Mouse (Mus musculus) hematopoietic stem cell, adult 5-6 weeks (primary cell): ENCODE data around the gene Spata20. TPM values are rescaled to one million over a fixed set of nuclear protein-coding genes. Genes with fewer than 3 reads are reported as not detected.
A peak's percentile ranks its signal among the peaks of the same experiment; 100 is the strongest.

Experiments used
- ATAC-seq, 2 experiments: fragments of 125-278 bp in 1 of 2; replicated peaks in 1 of 2; 2 replicates each; pipeline ENCODE4 v1.8.0; 2016 to 2017; ENCODE audit warnings: inconsistent platforms in 2 of 2, mild to moderate bottlenecking in 2 of 2, moderate number of reproducible peaks in 2 of 2, low read depth in 1 of 2, moderate TSS enrichment in 1 of 2; ENCODE audit not compliant: low FRiP score in 2 of 2, poor library complexity in 2 of 2, severe bottlenecking in 2 of 2, insufficient read depth in 1 of 2, low TSS enrichment in 1 of 2
- total RNA-seq: library from RNA; stranded (forward); fragments of 172-1452, 232-1000 nt; gene quantifications from 2 replicates; pipeline ENCODE4 v1.2.3, GENCODE M21; 2017

Gene Spata20
- total RNA-seq, 1 experiment from 2014 or later = not detected

DNA sequence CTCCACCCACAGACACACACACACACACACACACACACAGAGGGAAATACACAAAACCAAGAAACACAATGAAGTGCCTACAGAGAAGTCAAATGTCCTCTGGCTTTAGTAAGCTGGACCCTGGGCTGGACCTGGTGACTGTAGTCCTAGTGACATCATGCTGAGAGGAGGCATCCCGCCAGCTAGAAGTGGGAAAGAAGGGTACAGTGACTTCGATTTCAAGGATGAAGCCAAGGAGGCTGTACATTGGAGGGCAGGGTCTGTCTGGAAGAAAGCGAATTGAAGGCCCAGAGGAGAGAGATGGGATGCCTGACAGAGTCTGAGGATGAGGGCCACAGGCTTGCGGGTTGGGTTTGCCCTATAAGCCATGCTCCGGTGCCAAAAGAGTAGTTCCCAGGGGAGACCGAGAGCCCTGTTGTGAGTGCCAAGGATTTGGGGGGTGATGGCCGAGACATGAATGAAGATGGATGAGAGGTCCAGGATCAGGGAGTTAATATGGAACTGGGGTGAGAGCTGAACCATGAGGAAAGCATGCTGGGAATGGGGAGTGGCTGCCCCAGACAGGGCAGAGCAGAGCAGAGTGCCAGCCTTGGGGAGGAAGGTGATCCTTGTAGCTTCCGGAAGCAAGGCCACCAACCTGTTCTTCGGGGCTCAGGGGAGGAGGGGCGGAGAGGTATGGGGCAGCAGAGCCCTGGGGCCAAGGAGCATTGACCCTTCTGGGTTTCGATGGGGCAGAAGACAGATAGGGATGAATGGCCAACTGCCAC, 3.0 kb upstream of the Spata20 start:
- ATAC-seq = no peak

DNA sequence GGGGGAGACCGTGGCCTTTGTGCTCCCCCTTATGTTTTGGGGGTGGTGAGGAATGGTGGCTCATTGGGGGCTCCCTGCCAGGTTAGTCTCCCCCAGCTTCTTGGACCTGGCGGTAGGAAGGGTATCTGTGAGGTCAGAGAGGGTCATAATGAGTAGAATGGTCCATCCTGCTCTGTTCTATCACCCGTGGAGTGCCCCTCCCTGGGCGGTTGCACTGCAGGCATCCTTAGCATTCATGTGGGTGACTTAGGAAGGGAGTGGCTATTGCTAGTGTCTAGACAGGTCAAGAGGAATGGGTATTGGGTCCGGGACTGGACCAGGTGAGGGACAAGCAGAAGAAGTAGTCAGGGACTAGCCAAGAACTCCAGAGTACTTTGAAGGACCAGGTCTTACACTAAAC, 756 bp downstream of the Spata20 start:
- ATAC-seq = no peak

DNA sequence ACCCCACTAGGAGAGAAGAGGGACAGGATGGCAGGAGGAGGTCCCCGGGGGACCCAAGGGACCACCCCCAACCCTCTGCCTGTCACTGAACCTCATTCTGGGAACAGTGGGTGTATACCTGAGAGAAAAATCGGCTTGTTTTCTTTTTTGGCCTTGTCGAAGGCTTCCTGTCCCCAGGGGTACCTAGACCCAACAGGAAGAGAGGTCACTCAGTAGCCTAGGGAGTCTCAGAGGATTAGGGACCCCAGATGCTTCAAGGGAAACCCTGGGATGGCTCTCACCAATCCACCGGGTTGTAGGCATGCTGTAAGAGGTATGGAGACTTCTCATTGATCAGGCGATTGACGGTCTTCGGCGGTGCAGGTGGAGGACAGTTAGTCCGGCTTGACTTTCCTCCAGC, 1.3 kb downstream of the Spata20 start:
- no peak for ATAC-seq

DNA sequence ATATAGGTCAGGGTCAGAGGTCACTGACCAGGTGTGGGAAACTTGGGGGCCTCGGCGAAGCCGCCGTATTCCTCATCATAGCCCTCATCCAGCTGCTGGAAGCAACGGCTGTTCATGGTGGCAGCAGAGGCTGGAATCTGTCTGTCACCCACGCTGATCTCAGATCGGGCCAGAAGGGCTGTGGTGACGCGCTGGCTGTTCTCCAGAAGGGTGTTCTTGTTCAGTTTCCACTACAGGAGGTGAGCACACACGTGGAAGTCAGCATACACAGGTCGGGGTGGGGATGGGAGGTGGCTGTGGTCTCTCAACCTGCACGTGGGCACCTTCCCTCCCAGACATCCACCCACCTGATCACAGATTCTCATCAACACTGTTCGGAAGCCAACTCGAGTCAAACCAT, 2.1 kb downstream of the Spata20 start:
- no peak for ATAC-seq

DNA sequence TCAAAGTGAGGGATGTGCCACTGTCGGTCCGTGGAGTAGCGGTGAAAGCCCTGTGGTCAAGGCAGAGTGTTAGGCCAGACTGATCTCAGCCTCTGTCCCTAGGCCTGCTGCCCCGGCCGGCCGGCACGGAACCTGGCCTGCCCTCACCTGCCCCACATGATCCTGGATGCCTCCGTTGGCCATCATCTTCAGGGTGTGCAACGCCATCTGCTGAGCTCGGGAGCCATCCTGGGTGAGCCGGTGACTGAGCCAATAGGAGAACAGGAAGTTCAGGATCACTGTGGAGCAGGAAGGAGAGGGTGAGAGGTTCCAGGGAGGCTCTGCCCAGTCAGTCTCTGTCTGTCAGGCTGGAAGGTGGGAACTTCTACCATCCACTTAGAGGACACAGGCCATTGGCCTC, 2.5 kb downstream of the Spata20 start:
- no peak for ATAC-seq

DNA sequence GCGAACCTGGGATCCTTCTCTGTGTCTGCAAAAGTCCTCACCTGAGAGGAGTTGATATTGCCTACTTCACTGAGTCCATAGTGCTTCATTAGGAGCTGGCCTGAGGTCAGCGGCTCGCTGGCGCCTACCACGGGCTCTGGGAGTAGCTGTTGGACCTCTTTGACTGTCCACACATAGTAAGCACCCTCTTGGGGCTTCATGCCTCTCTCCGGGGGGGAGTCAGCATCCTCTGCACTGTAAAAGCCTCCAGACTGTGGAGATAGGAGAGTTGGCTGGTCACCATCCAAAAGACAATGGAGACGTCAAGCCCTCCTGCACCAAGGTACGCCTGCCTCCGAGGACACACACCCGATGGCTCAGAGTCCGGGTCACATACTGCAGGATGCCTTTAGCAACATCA, 3.2 kb downstream of the Spata20 start:
- no peak for ATAC-seq

DNA sequence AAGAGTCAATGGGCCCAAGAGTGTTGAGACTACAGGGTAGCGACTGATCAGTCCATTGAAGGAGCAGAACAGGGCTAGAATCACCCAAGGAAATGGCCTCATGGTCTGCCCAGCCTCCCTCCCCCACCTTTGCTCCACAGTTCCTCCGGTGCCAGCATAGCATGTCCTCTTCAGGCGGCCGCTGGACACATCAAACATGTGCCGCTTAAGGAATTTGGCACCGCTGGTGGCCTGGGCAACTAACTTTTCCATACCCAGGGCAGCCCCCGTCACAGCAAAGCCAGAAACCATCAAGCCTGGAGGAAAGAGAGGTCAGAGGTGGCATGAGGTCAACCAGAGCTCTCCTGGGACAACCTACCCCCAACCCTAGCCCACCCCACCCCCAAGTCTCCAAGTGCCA, 4.0 kb downstream of the Spata20 start:
- no peak for ATAC-seq

DNA sequence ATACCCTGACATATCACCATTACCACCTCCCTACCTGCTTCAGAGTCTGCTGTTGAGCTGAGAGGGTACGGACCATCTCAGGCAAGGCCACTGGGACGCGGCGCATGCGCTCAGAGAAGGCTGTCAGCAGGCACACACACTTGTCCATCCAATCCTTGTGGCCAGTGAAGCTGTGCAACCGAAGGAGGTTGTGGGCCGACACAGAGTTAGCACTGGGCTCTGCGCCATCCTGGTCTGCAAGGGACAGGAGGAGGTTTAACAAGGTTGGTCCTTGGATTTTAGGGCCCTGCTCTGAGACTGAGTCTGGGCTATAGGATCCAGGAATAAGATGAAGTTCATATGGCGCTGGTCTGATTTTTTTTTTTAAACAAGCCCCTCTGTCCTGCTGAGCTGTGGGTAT, 5.6 kb downstream of the Spata20 start:
- no peak for ATAC-seq

DNA sequence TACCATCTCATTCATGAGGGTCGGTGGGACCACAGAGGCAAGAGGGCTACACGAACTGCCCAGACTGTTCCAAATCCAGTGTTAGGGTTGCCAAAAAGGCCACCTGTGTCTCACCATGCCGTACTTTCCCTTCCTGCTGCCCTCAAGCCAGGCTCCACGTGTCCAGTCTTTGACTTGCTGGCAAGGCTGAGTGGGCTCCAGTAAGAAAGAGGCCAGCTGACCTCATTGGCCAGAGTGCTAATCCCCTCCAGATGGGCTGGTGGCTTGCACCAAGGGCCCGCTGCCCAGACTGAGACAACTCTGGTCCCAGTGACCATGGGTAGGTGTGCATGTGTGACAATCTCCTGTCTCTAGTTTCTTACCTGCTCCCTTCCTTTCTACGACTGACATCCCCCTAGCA, 8.3 kb downstream of the Spata20 start:
- no peak for ATAC-seq

DNA sequence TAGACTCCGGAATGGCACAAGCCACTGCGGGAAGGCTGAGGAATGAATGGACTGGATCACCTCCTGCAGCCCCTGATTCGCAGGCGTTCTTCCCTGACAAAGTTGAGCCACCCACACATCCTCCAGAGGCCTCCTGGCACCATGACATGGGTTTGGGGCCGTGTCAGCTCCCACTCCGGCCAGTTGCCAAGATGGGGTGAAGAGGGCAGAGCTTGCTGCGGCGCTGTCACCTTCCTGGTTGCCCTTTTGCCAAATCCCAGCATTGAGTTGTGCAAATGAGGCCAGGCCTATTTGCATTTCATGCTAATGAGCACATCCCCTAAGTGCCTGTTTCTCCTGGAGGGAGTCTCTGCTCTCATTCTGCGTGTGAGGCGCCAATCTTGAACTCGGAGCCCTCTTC, 10.3 kb downstream of the Spata20 start:
- no peak for ATAC-seq

DNA sequence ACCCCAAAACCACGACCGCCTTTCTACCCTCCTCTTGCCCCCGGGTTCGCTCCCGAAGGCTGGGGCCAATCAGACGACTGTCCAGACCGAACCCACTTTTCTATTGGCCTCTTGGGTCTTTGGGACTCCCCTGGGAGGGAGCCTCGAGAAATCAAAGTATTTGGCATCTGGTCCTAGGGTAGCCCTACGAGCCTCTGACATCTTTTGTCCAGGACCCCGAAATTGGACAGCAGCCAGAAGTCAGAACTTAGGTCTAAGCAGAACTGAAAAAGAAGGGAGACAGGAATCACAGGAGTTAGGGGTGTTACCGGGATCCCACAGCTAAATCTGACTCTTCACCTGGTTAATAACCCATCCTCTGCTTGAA, 11.5 kb downstream of the Spata20 start:
- ATAC-seq = no peak

DNA sequence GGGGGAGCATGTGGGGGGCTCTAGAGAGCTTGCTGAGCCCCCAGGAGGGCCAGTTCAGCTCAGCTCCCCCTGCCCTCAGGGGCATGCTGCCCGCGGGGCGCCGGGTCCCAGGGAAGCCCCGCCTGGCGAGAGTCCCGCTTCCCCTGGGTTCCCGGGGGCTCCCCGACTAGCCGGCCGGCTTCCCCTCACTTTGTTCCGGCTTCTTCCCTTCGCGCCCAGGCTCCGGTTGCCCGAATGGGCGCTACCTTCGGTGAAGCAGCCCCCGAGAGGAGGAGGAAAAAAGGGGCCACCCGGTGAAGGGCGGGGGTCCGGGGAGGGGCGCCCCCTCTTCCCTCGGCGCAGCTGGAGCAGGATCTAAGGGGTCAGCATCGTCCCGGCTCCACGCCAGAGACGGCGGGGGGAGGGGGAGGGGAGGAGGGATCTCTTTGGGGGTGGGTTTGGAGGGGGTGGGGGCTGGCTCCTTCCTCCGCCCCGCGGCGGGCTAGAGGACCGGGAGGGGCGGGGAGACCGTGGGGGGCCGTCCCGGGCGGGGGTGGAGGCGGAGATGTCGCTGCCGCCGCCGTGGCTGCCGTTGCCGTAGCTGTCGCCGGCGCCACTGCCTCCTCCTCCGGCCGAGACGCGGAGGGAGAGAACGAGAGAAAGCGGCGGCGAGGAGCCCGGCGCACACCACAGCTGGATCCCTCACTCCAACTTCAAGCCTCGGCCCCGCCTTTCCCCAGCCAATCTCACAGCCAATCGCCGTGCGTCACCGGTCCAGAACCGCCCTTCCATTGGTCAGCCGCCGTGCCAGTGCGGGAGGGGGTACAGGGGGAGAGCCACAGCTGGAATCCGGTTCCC, 12.1 kb downstream of the Spata20 start, which contains the start of gene Cacna1g:
Gene Cacna1g, minus strand, starts transcription at position 492 of the 837 bp plus-strand sequence.
- peak; percentile 68 to 85 for ATAC-seq

DNA sequence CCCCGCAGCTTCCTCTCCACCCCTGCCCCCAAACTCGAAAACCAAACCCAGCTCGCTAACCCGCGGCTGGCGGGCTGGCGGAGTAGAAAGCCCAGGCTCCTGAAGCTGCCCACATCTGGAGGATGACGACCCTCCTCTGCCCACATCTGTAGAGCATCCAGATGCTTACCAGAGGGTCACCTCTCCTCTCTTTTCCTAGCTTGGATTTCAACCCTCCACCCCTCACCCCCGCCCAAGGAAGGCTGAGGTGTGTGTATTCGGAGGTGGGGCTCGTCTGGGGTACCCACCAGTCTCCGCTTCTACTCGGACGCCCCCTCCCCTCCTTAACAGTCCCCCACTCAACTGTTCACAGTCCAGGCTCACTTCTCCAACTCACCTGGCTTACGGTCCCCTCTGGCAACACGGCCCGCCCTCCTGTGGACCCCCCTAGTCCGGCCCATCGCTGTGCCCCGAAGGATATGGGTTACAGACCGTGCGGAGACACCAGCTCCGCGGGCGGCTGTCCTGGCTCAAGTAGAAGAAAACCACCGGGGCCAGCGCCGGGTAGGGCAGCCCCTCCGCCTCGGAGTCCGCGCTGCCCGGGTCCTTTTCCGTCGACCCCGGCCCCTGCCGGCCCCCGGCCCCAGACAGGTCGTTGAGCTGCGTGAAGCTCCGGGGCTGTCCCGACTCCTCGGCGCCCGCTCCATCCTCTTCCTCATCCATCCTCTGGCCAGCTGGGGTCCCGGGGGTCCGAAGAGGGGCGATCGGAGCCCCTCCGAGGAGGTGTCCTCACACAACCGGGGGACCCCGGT, 12.9 kb downstream of the Spata20 start:
- ATAC-seq = no peak

DNA sequence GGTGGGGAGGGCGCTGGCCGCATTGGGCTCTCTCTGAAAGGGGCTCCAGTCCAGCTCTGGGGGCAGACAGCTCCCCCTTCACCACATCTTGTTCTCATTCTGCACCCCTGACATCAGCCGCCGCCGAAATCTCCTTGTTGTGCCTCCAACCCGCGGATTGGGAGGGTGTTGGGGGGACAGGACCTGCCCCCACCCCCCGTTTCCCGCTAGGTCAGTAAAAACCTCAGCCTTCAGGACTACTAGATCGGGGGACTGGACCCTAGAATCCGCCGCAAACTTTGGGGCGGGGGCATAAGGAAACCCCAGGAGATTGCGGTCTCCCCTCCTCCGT, 13.4 kb downstream of the Spata20 start:
- peak in 1 of 2 experiments; percentile 13; a peak in 2 of 4 replicates for ATAC-seq

DNA sequence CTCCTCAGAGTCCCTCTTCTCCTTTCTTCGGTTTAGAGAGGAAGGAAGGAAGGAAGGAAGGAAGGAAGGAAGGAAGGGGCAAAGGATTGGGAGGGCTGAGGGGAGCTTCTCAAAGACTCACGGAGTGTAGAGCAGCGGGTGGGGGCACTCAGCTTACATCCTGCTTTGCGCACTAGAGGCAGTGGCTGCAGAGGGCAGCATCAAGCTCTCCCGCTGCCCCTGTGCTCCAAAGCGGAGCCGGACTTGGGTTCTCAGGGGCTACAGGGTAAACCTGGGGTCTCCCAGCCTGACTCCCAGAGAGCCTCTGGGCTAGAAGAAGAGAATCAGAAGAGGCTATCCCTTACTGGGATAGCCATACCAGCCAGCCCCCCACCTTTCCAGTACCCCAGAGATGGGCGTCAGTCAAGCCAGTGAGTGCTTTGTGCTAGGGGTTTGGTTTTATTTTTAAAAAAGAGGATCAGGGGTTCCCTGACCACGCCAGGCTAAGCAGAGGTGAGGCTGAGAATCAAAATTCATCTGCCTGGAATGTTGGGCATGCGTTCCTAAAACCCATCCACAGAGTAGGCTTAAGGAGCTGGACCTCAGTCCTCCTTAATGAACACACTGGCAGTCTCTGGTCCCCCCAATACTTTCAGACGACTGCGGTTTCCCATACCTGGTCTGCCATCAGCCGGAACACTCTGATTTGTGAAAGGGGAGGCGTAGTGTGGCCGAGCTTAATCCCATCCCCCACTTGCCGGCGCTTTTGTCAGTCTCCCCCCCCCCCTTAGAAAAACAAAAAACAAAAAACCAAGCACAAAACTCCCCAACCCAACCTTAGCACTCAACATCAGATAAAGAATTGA, 14.0 kb downstream of the Spata20 start:
- ATAC-seq = no peak

DNA sequence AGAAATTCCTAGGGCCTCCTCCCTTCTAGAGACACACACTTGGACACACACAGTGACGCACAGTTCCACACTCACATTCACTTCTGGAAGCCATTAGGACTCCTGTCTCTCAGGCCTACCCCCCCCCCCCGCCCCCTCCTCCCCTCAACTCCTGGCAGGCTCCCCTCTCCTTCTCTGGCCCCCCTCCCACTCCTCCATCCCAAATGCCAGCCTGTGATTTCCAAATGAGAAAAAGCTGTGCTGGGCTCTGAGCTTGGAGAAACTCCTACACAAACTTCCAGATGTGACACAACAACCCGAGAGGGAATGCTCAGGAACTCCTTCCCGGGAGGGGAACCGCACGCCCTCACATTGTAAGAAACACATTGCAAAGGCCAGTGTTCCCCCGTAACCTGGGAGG, 15.6 kb downstream of the Spata20 start:
- no peak for ATAC-seq
